Mouse (Mus musculus) layer of hippocampus, adult 8-10 months (tissue): ENCODE measurements around the gene Chid1. TPM values are rescaled to one million over a fixed set of nuclear protein-coding genes. Genes with fewer than 3 reads are reported as not detected.

Experiments used
- DNase-seq, 2 experiments: peaks; one replicate each; pipeline ENCODE4 v3.0.0; 2022; ENCODE audit warnings: low spot score in 2 of 2
- total RNA-seq, 4 experiments: library from RNA; stranded (reverse); gene quantifications; 2 replicates each; pipeline ENCODE4 v1.2.4; 2022

The Chid1 gene
- total RNA-seq, 4 experiments from 2014 or later = 74.8 to 80.6 (median 76.0) TPM

GRCm38 (mm10) chr7:141558946-141559345, 19.3 kb upstream of the Chid1 start:
- no peak for DNase-seq

- no peak for DNase-seq
Measured at GRCm38 (mm10) chr7:141558329-141558776, 18.7 kb upstream of the Chid1 start.

GRCm38 (mm10) chr7:141550464-141550863, 10.8 kb upstream of the Chid1 start:
- DNase-seq = no peak

- DNase-seq = no peak
Measured at GRCm38 (mm10) chr7:141549432-141550061, 9.9 kb upstream of the Chid1 start.

- peak in 1 of 2 experiments; percentile 50 for DNase-seq
Measured at GRCm38 (mm10) chr7:141544654-141545053, 5.0 kb upstream of the Chid1 start.

GRCm38 (mm10) chr7:141542588-141542987, 2.9 kb upstream of the Chid1 start:
- no peak for DNase-seq

GRCm38 (mm10) chr7:141541681-141542080, 2.0 kb upstream of the Chid1 start:
- DNase-seq = no peak

GRCm38 (mm10) chr7:141540312-141541081, 840 bp upstream of the Chid1 start:
- peak; percentile 84 to 87 for DNase-seq

GRCm38 (mm10) chr7:141538852-141539555, 653 bp downstream of the Chid1 start:
- DNase-seq = no peak

- no peak for DNase-seq
Measured at GRCm38 (mm10) chr7:141535570-141535969, 4.1 kb downstream of the Chid1 start.

GRCm38 (mm10) chr7:141525580-141525925, 14.1 kb downstream of the Chid1 start:
- no peak for DNase-seq

GRCm38 (mm10) chr7:141524760-141525579, 14.7 kb downstream of the Chid1 start:
- peak; percentile 64 to 81 for DNase-seq

- no peak for DNase-seq
Measured at GRCm38 (mm10) chr7:141524271-141524670, 15.4 kb downstream of the Chid1 start.

GRCm38 (mm10) chr7:141523007-141523406, 16.6 kb downstream of the Chid1 start:
- DNase-seq = no peak

GRCm38 (mm10) chr7:141519795-141520194, 19.9 kb downstream of the Chid1 start:
- DNase-seq = no peak

DNA sequence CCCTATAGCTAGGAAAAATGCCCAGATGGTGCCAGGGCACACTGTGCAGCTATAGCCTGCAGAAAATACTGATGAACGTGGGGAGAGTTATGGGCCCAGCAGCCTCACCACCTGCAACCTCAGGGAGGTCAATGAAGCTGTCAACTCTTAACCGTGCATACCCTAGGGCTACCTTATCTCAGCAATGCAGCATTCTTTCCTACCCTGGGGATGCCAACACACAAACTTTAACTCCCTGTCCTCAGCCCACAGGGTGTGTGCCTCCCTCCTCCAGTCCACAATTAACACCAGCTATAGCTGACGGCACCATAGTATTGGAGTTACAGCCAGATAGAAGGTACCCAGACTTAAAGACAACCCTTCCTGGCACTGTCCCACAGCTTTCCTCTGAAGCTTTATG, 20.7 kb downstream of the Chid1 start:
- no peak for DNase-seq

- no peak for DNase-seq
Measured at GRCm38 (mm10) chr7:141518296-141518695, 21.4 kb downstream of the Chid1 start.

GRCm38 (mm10) chr7:141517638-141518037, 22.0 kb downstream of the Chid1 start:
- DNase-seq = no peak

DNA sequence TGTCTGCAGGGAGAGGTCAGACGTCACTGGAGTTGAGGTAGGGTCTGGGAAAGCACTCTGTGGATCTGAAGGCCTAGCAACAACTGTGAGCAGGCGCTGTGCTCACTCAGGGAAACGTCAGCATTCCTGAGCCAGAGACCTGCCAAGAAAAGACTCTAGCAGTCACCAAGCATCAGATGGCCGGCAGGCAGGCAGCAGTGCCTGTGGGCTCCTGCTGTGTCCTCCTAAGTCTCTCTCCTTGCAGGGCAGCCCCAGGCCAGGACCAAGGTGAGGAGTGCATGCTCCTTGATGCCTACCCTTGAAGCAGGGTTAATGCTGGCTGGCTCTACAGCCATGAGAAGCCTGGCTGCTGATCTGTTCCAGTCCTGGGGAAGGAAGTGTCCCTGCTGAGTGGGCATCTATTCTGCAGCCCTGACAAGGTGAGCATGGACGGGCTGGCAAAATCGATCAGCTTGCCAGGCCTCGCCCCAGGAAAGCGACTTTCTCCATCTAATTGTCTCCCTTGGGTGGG, 28.9 kb downstream of the Chid1 start:
- no peak for DNase-seq

- DNase-seq = no peak
Measured at GRCm38 (mm10) chr7:141510196-141510595, 29.5 kb downstream of the Chid1 start.

DNA sequence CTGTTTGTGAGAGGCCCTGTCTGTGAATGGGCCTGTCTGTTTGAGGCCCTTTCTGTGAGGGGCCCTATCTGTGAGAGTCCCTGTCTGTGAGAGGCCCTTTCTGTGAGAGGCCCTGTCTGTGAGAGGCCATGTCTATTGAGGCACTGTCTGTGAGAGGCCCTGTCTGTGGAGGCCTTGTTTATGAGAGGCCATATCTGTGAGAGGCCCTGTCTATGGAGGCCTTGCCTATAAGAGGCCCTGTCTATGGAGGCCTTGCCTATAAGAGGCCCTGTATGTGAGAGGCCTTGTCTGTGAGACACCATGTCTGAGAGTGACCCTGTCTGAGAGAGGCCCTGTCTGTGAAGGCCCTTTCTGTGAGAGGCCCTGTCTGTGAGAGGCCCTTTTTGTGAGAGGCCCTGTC, 31.5 kb downstream of the Chid1 start:
- no peak for DNase-seq
